Mouse (Mus musculus): ENCODE measurements around the gene Afdn. TPM values are rescaled to one million over a fixed set of nuclear protein-coding genes. Genes with fewer than 3 reads are reported as not detected.
"Not testable (repeated sequence)": the region's sequence is repeated elsewhere in the genome, so short reads cannot be mapped to it uniquely, and the experiment has no call there.

The Afdn gene
- polyA plus RNA-seq, 1 experiment from 2014 or later: 131 TPM

DNA sequence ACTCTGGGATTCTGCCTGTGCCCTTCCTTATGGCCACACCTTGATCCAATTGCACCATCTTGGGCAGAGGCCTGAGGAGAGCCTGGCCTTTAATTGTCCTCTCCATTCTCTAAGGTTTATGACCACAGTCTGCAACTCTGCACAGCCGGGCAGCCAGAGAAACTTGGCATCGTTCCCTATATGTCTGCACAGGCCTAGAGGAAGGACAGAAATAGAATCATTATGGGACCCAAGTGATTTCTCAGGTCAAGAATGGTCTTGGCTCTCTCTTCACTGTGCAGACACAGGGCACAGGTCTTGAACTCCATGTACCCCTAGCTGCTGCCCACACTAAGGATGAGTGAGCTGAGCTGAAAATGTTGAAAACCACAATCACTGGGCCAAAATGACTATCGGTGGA, 178.3 kb downstream of the Afdn start:
- H3K4me2 ChIP-seq: no peak overlapping the region
- H3K27me3 ChIP-seq: no peaks in the 10 kb centered on the region
- H3K4me1 ChIP-seq (replicated peaks): no peaks in the 10 kb centered on the region
- H3K27ac ChIP-seq (replicated peaks): no peak overlapping the region
- WGBS: 80% methylated on average over 3 of the region's 3 CpGs
- no peak overlapping the region for H3K4me3 ChIP-seq
- H3K36me3 ChIP-seq: no peaks in the 10 kb centered on the region
- H3K9ac ChIP-seq: no peak overlapping the region
- no peaks in the 10 kb centered on the region for H3K9me3 ChIP-seq
- no peak for ATAC-seq (ENCODE audit: low FRiP score, low read depth)

- WGBS: 97% methylated on average over 2 of the region's 2 CpGs
- not testable (repeated sequence) for H3K9me3 ChIP-seq; H3K27ac ChIP-seq (replicated peaks)
Measured at GRCm38 (mm10) chr17:13939231-13939630, 178.9 kb downstream of the Afdn start.

DNA sequence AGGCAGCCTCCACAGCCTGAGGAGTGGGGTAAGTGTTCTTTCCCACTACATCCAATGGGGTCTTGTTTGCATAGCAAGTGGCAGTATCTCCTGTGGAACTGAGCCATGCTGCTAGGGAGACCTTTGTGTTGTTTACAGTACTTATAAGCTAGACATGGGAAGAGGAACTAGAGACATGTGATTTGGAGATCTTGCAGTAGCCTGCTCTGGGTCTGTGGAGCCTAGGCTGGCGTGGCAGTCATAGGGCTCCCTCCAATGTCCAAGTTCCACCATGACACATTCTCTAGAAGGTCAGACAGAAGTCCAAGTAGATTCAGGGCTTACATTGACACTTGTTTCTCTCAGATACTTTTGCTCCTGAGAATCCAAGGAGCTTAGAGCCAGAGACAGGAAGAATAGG, 180.1 kb downstream of the Afdn start:
- H3K36me3 ChIP-seq: no peaks in the 10 kb centered on the region
- no peak overlapping the region for H3K4me2 ChIP-seq
- 86% methylated on average over 1 of the region's 1 CpGs for WGBS
- no peak overlapping the region for H3K9ac ChIP-seq
- H3K27me3 ChIP-seq: no peaks in the 10 kb centered on the region
- H3K4me3 ChIP-seq: no peak overlapping the region
- no peak for ATAC-seq (ENCODE audit: low FRiP score, low read depth)
- no peak overlapping the region for H3K27ac ChIP-seq (replicated peaks)
- no peaks in the 10 kb centered on the region for H3K4me1 ChIP-seq (replicated peaks)
- no peaks in the 10 kb centered on the region for H3K9me3 ChIP-seq

More at GRCm38 (mm10) chr17:13939231-13939630, 178.9 kb downstream of the Afdn start:
- H3K4me3 ChIP-seq; H3K27me3 ChIP-seq; H3K4me2 ChIP-seq; ATAC-seq (ENCODE audit: low FRiP score, low read depth); H3K9ac ChIP-seq; H3K36me3 ChIP-seq; H3K4me1 ChIP-seq (replicated peaks): not testable (repeated sequence)

GRCm38 (mm10) chr17:13948073-13948472, 187.7 kb downstream of the Afdn start, which contains the start of gene Gm7168:
Gene Gm7168, plus strand, starts transcription at chr17:13948373.
- H3K4me3 ChIP-seq; H3K36me3 ChIP-seq; H3K4me2 ChIP-seq; H3K9ac ChIP-seq; ATAC-seq (ENCODE audit: low FRiP score, low read depth); H3K4me1 ChIP-seq (replicated peaks); H3K27ac ChIP-seq (replicated peaks); H3K9me3 ChIP-seq; H3K27me3 ChIP-seq: not testable (repeated sequence)
- 100% methylated on average over 1 of the region's 2 CpGs for WGBS

DNA sequence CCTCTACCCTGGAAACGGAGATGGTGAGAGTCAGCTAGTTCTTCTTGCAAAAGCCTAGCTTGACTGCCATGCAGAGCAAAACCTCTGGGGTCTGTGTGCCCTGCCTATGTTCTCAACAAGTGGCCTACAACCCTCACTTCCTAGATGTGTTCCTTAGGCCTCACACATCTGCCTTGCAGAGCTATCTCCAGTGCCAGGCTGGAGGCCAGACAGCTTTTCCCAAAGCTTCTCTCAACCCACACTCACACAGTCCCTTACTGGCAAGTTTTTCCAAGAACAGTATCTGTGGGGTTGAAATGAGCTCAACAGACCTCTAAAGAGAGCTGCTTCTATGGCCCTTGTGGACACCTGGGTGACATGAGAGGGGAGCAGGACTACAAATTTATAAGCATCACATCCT, 191.2 kb downstream of the Afdn start:
- not testable (repeated sequence) for H3K27ac ChIP-seq (replicated peaks); H3K9ac ChIP-seq; H3K27me3 ChIP-seq; H3K4me1 ChIP-seq (replicated peaks); H3K9me3 ChIP-seq; H3K36me3 ChIP-seq; ATAC-seq (ENCODE audit: low FRiP score, low read depth); H3K4me3 ChIP-seq; H3K4me2 ChIP-seq
- 75% methylated on average over 1 of the region's 1 CpGs for WGBS

Other genes starting within 250 kb of the Afdn start
- 16.8 TPM in 2 replicates for gene Tcte2, start 1.3 kb downstream of the Afdn start, polyA plus RNA-seq (2015; fragmentation: Nextera tagmentation; extraction: Ambion mirVana)
- gene Gm7168, start 187.8 kb downstream of the Afdn start, polyA plus RNA-seq (2015; fragmentation: Nextera tagmentation; extraction: Ambion mirVana): not detected in 2 replicates
- not detected in 2 replicates for gene Gm7356, start 243.2 kb downstream of the Afdn start, polyA plus RNA-seq (2015; fragmentation: Nextera tagmentation; extraction: Ambion mirVana)

Measured in hindbrain, embryonic 15.5 days (tissue).